Mouse (Mus musculus) lung, embryonic 15.5 days (tissue): ENCODE data around the gene Cwh43. TPM values are rescaled to one million over a fixed set of nuclear protein-coding genes. Genes with fewer than 3 reads are reported as not detected.

Experiments used
- polyA plus RNA-seq: library from polyadenylated mRNA; unstranded; fragments of >200 nt; fragmentation: Nextera tagmentation; extraction: Ambion mirVana; gene quantifications from 2 replicates; pipeline ENCODE4 v1.2.1, GENCODE M21; 2015

Gene Cwh43
- polyA plus RNA-seq, 1 experiment from 2014 or later: not detected

Other genes with a start within 250 kb of the Cwh43 start
- gene Fryl, start 149.5 kb upstream of the Cwh43 start, polyA plus RNA-seq: 21.0 and 24.5 TPM in 2 replicates
- gene Ociad1, start 113.3 kb upstream of the Cwh43 start, polyA plus RNA-seq: 231 and 246 TPM in 2 replicates
- 41.1 and 42.4 TPM in 2 replicates for gene Ociad2, start 65.0 kb upstream of the Cwh43 start, polyA plus RNA-seq
- gene Dcun1d4, start 74.9 kb downstream of the Cwh43 start, polyA plus RNA-seq: 21.3 and 22.8 TPM in 2 replicates
- gene Lrrc66, start 226.5 kb downstream of the Cwh43 start, polyA plus RNA-seq: 0.16 TPM in 1 of 2 replicates, not detected in the other
- gene Sgcb, start 241.7 kb downstream of the Cwh43 start, polyA plus RNA-seq: 28.3 and 28.9 TPM in 2 replicates
- gene Spata18, start 245.3 kb downstream of the Cwh43 start, polyA plus RNA-seq: 1.8 and 2.8 TPM in 2 replicates